In the genomic region with DNA sequence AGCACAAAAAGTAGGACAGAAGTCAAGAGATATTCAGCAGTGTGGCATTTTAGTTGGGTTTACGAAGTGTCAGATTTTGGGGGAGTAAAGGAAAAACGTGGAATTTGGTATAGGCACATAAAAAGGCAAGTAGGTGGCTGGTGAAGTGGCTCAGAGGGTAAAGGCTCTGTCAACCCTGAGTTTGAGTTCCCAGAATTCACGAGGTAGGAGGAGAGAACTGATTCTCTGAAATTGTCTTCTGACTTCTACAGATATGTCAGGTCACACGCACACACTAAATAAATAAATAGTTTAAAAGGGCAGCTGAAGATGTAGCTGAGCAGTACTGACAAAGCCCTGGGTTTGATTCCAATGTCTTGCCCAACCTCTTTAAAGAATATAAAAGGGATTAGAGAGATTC, we compare ENCODE assay signal across 10 mouse cellular contexts. TPM values are rescaled to one million over a fixed set of nuclear protein-coding genes. Genes with fewer than 3 reads are reported as not detected.
DNase-seq lines count a peak whose midpoint lies in the region; ATAC-seq and TF ChIP-seq lines count a peak whose summit lies in the region.
"Had no signal": no experiment of that assay in that cellular context is flagged by ENCODE, and none has a peak within 500 bp of the region (broad histone marks: within the 10 kb centered on the region; RNA-seq: fewer than 3 reads in every experiment).

No protein-coding gene starts in this region.

- no peaks in the 10 kb centered on the region for H3K9me3 ChIP-seq in megakaryocyte, embryonic 14.5 days
- H3K9me3 ChIP-seq in liver, embryonic 11.5 days (ENCODE audit: control insufficient read depth, low read length), result no peaks in the 10 kb centered on the region

- TF ChIP-seq POLR2A in heart, adult 2 months (IDR thresholded peaks at IDR 0.05; ENCODE audit: insufficient read depth, low read depth, low read length), result no peak

- 65% methylated on average over 4 of the region's 4 CpGs for WGBS in heart, adult 2 months
- WGBS in liver, embryonic 11.5 days, result 62% methylated on average over 4 of the region's 4 CpGs

- peak overlapping the region; percentile 87; the same call in 1 of the 2 replicates for H3K4me3 ChIP-seq in heart, adult 2 months
- H3K4me3 ChIP-seq in megakaryocyte, embryonic 14.5 days (replicated peaks), result peak overlapping the region; percentile 99
- peak overlapping the region; percentile 77 for H3K4me3 ChIP-seq in liver, embryonic 11.5 days (ENCODE audit: low read depth, low read length)

- peaks cover 3% of the 10 kb centered on the region for H3K4me1 ChIP-seq in heart, adult 2 months (ENCODE audit: control insufficient read depth, insufficient read depth, low read length)
- H3K4me1 ChIP-seq in megakaryocyte, embryonic 14.5 days, result peaks cover 61% of the 10 kb centered on the region
- H3K4me1 ChIP-seq in liver, embryonic 11.5 days (replicated peaks; ENCODE audit: control insufficient read depth, insufficient read depth, low read length), result peaks cover 23% of the 10 kb centered on the region

- H3K4me2 ChIP-seq in liver, embryonic 11.5 days, result peak overlapping the region; percentile 71

- no peak overlapping the region for H3K9ac ChIP-seq in heart, adult 2 months (ENCODE audit: low read depth, low read length)
- peak overlapping the region; percentile 76 for H3K9ac ChIP-seq in liver, embryonic 11.5 days (ENCODE audit: low read depth, low read length)

- H3K27ac ChIP-seq in heart, adult 2 months, result no peak overlapping the region
- no peak overlapping the region for H3K27ac ChIP-seq in liver, embryonic 11.5 days (ENCODE audit: low read depth, low read length)

- no peak for ATAC-seq in megakaryocyte, adult 5-6 weeks (ENCODE audit: poor library complexity, severe bottlenecking)
- no peak for ATAC-seq in liver, embryonic 11.5 days (replicated peaks; ENCODE audit: low FRiP score)

- no peak for TF ChIP-seq EP300 in heart, adult 2 months (IDR thresholded peaks at IDR 0.05; ENCODE audit: insufficient read depth, low read depth, low read length)

- no peak for TF ChIP-seq CTCF in heart, adult 2 months (IDR thresholded peaks at IDR 0.05)

- intact Hi-C loops in heart, adult 2 months (cut with DNase I), result no loop called here

- no peaks in the 10 kb centered on the region for H3K36me3 ChIP-seq in heart, adult 2 months (ENCODE audit: control insufficient read depth, insufficient read depth, low read length)
- peaks cover 12% of the 10 kb centered on the region for H3K36me3 ChIP-seq in megakaryocyte, embryonic 14.5 days (replicated peaks; ENCODE audit: low read length)
- no peaks in the 10 kb centered on the region for H3K36me3 ChIP-seq in liver, embryonic 11.5 days (ENCODE audit: control insufficient read depth, insufficient read depth, low read length)

- 0 out of 2 replicates have a peak, but pooled peaks cover 1% of the 10 kb centered on the region for H3K79me2 ChIP-seq in heart, adult 2 months (replicated peaks; ENCODE audit: control insufficient read depth, insufficient read depth, low read length)

- H3K27me3 ChIP-seq in heart, adult 2 months (ENCODE audit: control insufficient read depth, insufficient read depth, low read length), result no peaks in the 10 kb centered on the region
- no peaks in the 10 kb centered on the region for H3K27me3 ChIP-seq in megakaryocyte, embryonic 14.5 days (replicated peaks)
- no peaks in the 10 kb centered on the region; the same call in 1 of the 2 replicates for H3K27me3 ChIP-seq in liver, embryonic 11.5 days (replicated peaks; ENCODE audit: control insufficient read depth, insufficient read depth, low read length)

- DNase-seq in heart, adult 2 months, result no peak
- DNase-seq in heart, adult 11 months, result no peak
- no peak for DNase-seq in liver, embryonic 11.5 days (ENCODE audit: low spot score)
- no peak for DNase-seq in right cerebral cortex, postnatal 36 days (ENCODE audit: low spot score in 2 of 2)
- DNase-seq in cerebellum, postnatal 25 days, result no peak
- DNase-seq in spleen, postnatal 10 days (ENCODE audit: low spot score in 2 of 2), result no peak
- DNase-seq: kidney, postnatal 14 days had no signal

RNA-seq across cellular contexts. Expression of a gene that starts 3.4 kb away (rescaled TPM):
- total RNA-seq in heart, adult 2 months (2021), result 1 to 10 TPM; 1.0 to 1.6 TPM
- polyA plus RNA-seq in heart, adult 2 months (2012; rRNA removed), result 5.1 and 6.4 TPM in 2 replicates
- polyA plus RNA-seq in megakaryocyte, embryonic 14.5 days (2012; ENCODE audit: insufficient read depth, low replicate concordance), result 1.0 and 2.9 TPM in 2 replicates
- total RNA-seq in megakaryocyte, adult 5-6 weeks (2015), result 7.4 and 9.7 TPM in 2 replicates
- total RNA-seq in megakaryocyte, adult 5-6 weeks (2017), result 2.3 and 2.8 TPM in 2 replicates
- 6.2 and 6.8 TPM in 2 replicates for polyA plus RNA-seq in liver, embryonic 11.5 days (2014; fragmentation: Nextera tagmentation; extraction: Ambion mirVana)

RNA-seq across cellular contexts. Expression of a gene that starts 9.8 kb away (rescaled TPM):
- total RNA-seq in heart, adult 2 months (2021), result 10 to 100 TPM; 13.2 to 16.9 TPM
- 20.6 and 25.9 TPM in 2 replicates for polyA plus RNA-seq in heart, adult 2 months (2012; rRNA removed)
- polyA plus RNA-seq in megakaryocyte, embryonic 14.5 days (2012; ENCODE audit: insufficient read depth, low replicate concordance), result 12.8 and 34.9 TPM in 2 replicates
- 3.6 and 4.7 TPM in 2 replicates for total RNA-seq in megakaryocyte, adult 5-6 weeks (2015)
- total RNA-seq in megakaryocyte, adult 5-6 weeks (2017), result 8.1 and 9.9 TPM in 2 replicates
- 31.2 and 33.9 TPM in 2 replicates for polyA plus RNA-seq in liver, embryonic 11.5 days (2014; fragmentation: Nextera tagmentation; extraction: Ambion mirVana)

RNA-seq across cellular contexts. Expression of a gene that starts 10.7 kb away (rescaled TPM):
- total RNA-seq in heart, adult 2 months (2021), result 10 to 100 TPM; 35.3 to 38.6 TPM
- 13.8 and 19.1 TPM in 2 replicates for polyA plus RNA-seq in heart, adult 2 months (2012; rRNA removed)
- polyA plus RNA-seq in megakaryocyte, embryonic 14.5 days (2012; ENCODE audit: insufficient read depth, low replicate concordance), result 3.6 and 12.6 TPM in 2 replicates
- total RNA-seq in megakaryocyte, adult 5-6 weeks (2015), result 13.3 and 15.1 TPM in 2 replicates
- 68.0 and 68.1 TPM in 2 replicates for total RNA-seq in megakaryocyte, adult 5-6 weeks (2017)
- polyA plus RNA-seq in liver, embryonic 11.5 days (2014; fragmentation: Nextera tagmentation; extraction: Ambion mirVana), result 63.0 and 68.5 TPM in 2 replicates

RNA-seq across cellular contexts. Expression of a gene that starts 17.7 kb away (rescaled TPM):
- 10 to 100 TPM; 31.3 to 32.5 TPM for total RNA-seq in heart, adult 2 months (2021)
- 115 and 156 TPM in 2 replicates for polyA plus RNA-seq in heart, adult 2 months (2012; rRNA removed)
- polyA plus RNA-seq in megakaryocyte, embryonic 14.5 days (2012; ENCODE audit: insufficient read depth, low replicate concordance), result 58.8 and 109 TPM in 2 replicates
- 86.0 and 103 TPM in 2 replicates for total RNA-seq in megakaryocyte, adult 5-6 weeks (2015)
- total RNA-seq in megakaryocyte, adult 5-6 weeks (2017), result 65.2 and 79.3 TPM in 2 replicates
- polyA plus RNA-seq in liver, embryonic 11.5 days (2014; fragmentation: Nextera tagmentation; extraction: Ambion mirVana), result 44.5 and 51.2 TPM in 2 replicates

RNA-seq across cellular contexts. Expression of a gene that starts 54.5 kb away (rescaled TPM):
- total RNA-seq in heart, adult 2 months (2021), result not detected
- polyA plus RNA-seq in heart, adult 2 months (2012; rRNA removed), result 0.21 TPM in 1 of 2 replicates, not detected in the other
- not detected in 2 replicates for polyA plus RNA-seq in megakaryocyte, embryonic 14.5 days (2012; ENCODE audit: insufficient read depth, low replicate concordance)
- not detected in 2 replicates for total RNA-seq in megakaryocyte, adult 5-6 weeks (2015)
- not detected in 2 replicates for total RNA-seq in megakaryocyte, adult 5-6 weeks (2017)
- not detected in 2 replicates for polyA plus RNA-seq in liver, embryonic 11.5 days (2014; fragmentation: Nextera tagmentation; extraction: Ambion mirVana)
- total RNA-seq: neutrophil, adult 5-6 weeks had no signal
